Mouse (Mus musculus) heart, embryonic 11.5 days (tissue): Measurements from ENCODE around the gene Cacna1a. TPM values are rescaled to one million over a fixed set of nuclear protein-coding genes. Genes with fewer than 3 reads are reported as not detected.
"Not testable (repeated sequence)": the region's sequence is repeated elsewhere in the genome, so short reads cannot be mapped to it uniquely, and the experiment has no call there.

Experiments
- ATAC-seq: fragments of 200-750 bp; cut with Nextera tagmentation; replicated peaks from 2 replicates; pipeline ENCODE4 v1.8.0; 2017; ENCODE audit warnings: moderate library complexity; ENCODE audit not compliant: insufficient number of reproducible peaks, low FRiP score, low TSS enrichment
- H3K27ac ChIP-seq: fragments of 300-500 bp; sonication (generic); 2 replicates; pipeline ENCODE4 v1.5.1; 2014; ENCODE audit warnings: mild to moderate bottlenecking, low read depth, low read length
- H3K27me3 ChIP-seq: fragments of 300-500 bp; sonication (generic); 2 replicates; pipeline ENCODE4 v1.6.1; 2014; ENCODE audit warnings: mild to moderate bottlenecking, low read length, mixed read lengths; ENCODE audit not compliant: control insufficient read depth, insufficient read depth
- H3K36me3 ChIP-seq: fragments of 300-500 bp; sonication (generic); 2 replicates; pipeline ENCODE4 v1.6.1; 2014; ENCODE audit warnings: mild to moderate bottlenecking, low read length, moderate library complexity, mixed read lengths; ENCODE audit not compliant: control insufficient read depth, insufficient read depth
- H3K4me1 ChIP-seq: fragments of 300-500 bp; sonication (generic); 2 replicates; pipeline ENCODE4 v1.6.1; 2014; ENCODE audit warnings: low read length; ENCODE audit not compliant: control insufficient read depth, insufficient read depth
- H3K4me2 ChIP-seq: fragments of 300-500 bp; sonication (generic); 2 replicates; pipeline ENCODE4 v1.6.1; 2014; ENCODE audit warnings: mild to moderate bottlenecking, moderate library complexity
- H3K4me3 ChIP-seq: fragments of 300-500 bp; sonication (generic); 2 replicates; pipeline ENCODE4 v1.5.1; 2014; ENCODE audit warnings: low read depth, low read length
- H3K9ac ChIP-seq: fragments of 300-500 bp; sonication (generic); 2 replicates; pipeline ENCODE4 v1.6.1; 2014; ENCODE audit warnings: mild to moderate bottlenecking, low read depth, low read length, moderate library complexity
- H3K9me3 ChIP-seq: fragments of 300-500 bp; sonication (generic); replicated peaks from 2 replicates; pipeline ENCODE4 v1.6.1; 2016; ENCODE audit warnings: low read length; ENCODE audit not compliant: control insufficient read depth
- WGBS: fragments of 180-500 bp; shearing (Covaris S2); extraction: QIAGEN DNeasy Blood & Tissue Kit; methylation state at CpG from one replicate; pipeline ENCODE4 v1.1.7; 2014; ENCODE audit not compliant: insufficient replicate concordance; 5-methylcytosine and 5-hydroxymethylcytosine counted together
- polyA plus RNA-seq: library from polyadenylated mRNA; unstranded; fragments of >200 nt; fragmentation: Nextera tagmentation; extraction: Ambion mirVana; gene quantifications from 2 replicates; pipeline ENCODE4 v1.2.1, GENCODE M21; 2014

The Cacna1a gene
- polyA plus RNA-seq, 1 experiment from 2014 or later: 6.3 TPM

- Histone ChIP-seq H3K27ac (no peak overlapping the region), H3K4me1 (0 out of 2 replicates have a peak, but pooled peaks cover 3% of the 10 kb centered on the region), H3K36me3 (no peaks in the 10 kb centered on the region), H3K4me3 (no peak overlapping the region), H3K9ac (no peak overlapping the region), H3K9me3 (no peaks in the 10 kb centered on the region), H3K4me2 (no peak overlapping the region), H3K27me3 (no peaks in the 10 kb centered on the region)
- WGBS: 69% methylated on average over 5 of the region's 5 CpGs
- ATAC-seq: no peak
Observed at GRCm38 (mm10) chr8:84501181-84501580, 112.9 kb downstream of the Cacna1a start.

DNA sequence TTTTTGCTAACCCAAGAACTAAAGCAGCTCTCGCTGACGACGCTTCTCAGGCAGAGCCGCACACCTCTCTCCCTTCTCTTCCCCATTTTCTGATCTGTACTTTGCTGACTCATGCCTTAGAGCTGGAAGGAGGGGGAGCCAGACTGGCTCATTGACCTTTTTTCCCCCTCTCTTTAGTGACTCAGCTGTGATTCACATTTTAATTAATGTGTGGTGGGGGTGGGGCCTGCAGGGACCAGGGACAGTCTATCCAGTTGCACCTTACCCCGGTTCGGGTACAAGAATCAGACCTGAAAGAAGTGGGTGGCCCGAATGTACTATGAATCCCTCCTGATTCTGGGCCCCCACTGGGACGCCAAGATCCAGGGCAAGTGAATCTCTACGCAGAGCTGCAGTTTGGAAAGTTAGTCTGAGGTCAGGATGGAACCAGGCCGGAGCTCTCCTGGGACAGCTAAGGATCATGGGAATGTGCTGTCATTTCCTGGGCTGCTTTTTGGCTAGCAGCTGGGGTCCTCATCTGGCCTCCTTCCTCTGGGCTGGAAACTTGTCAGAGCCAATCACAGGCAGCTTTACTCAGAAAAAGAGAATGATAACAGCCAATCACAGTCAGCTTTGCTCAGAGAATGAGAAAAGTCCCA is 113.5 kb downstream of the Cacna1a start:
- WGBS: 60% methylated on average over 10 of the region's 10 CpGs
- Histone ChIP-seq H3K27ac (no peak overlapping the region), H3K4me1 (0 out of 2 replicates have a peak, but pooled peaks cover 3% of the 10 kb centered on the region), H3K9ac (no peak overlapping the region), H3K27me3 (no peaks in the 10 kb centered on the region), H3K4me2 (no peak overlapping the region), H3K36me3 (no peaks in the 10 kb centered on the region), H3K4me3 (no peak overlapping the region), H3K9me3 (no peaks in the 10 kb centered on the region)
- no peak for ATAC-seq

DNA sequence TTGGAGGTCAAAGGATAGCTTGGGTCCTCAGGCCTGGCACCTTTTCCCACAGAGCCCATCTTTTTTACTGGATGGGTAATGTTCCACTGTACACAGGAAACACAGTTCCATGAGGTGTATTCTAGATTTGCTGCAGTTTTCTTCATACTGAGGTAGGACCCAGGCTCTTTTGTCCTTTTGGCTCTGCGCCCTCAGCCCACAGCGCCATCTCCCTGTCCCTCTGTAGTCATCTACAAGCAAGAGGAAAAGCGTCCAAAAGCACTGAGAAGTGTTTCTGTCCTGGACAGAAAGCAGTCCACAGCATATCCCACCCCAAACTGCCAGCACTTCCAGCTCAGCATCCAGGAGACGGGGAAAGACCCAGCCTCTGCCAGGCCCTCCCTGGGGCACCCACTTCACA is 114.4 kb downstream of the Cacna1a start:
- Histone ChIP-seq H3K4me3 (no peak overlapping the region), H3K4me2 (no peak overlapping the region), H3K27ac (no peak overlapping the region), H3K27me3 (no peaks in the 10 kb centered on the region), H3K36me3 (no peaks in the 10 kb centered on the region), H3K9ac (no peak overlapping the region), H3K9me3 (no peaks in the 10 kb centered on the region), H3K4me1 (0 out of 2 replicates have a peak, but pooled peaks cover 3% of the 10 kb centered on the region)
- no peak for ATAC-seq
- 79% methylated on average over 4 of the region's 4 CpGs for WGBS

GRCm38 (mm10) chr8:84507220-84507619 is 119.0 kb downstream of the Cacna1a start:
- H3K9me3 ChIP-seq: no peaks in the 10 kb centered on the region
- H3K36me3 ChIP-seq: no peaks in the 10 kb centered on the region
- no peak overlapping the region for H3K4me2 ChIP-seq
- no peak overlapping the region for H3K9ac ChIP-seq
- 53% methylated on average over 5 of the region's 5 CpGs for WGBS
- 0 out of 2 replicates have a peak, but pooled peaks cover 3% of the 10 kb centered on the region for H3K4me1 ChIP-seq
- no peak overlapping the region for H3K4me3 ChIP-seq
- ATAC-seq: no peak
- H3K27me3 ChIP-seq: no peaks in the 10 kb centered on the region
- no peak overlapping the region for H3K27ac ChIP-seq

- ATAC-seq: not testable (repeated sequence)
Observed at GRCm38 (mm10) chr8:84509764-84510163, 121.5 kb downstream of the Cacna1a start.

GRCm38 (mm10) chr8:84511621-84512020 is 123.4 kb downstream of the Cacna1a start:
- no peaks in the 10 kb centered on the region for H3K4me1 ChIP-seq
- ATAC-seq: no peak
- H3K27me3 ChIP-seq: no peaks in the 10 kb centered on the region
- H3K4me2 ChIP-seq: no peak overlapping the region
- no peaks in the 10 kb centered on the region for H3K9me3 ChIP-seq
- H3K4me3 ChIP-seq: no peak overlapping the region
- H3K9ac ChIP-seq: no peak overlapping the region
- H3K36me3 ChIP-seq: no peaks in the 10 kb centered on the region
- 73% methylated on average over 13 of the region's 13 CpGs for whole genome bisulfite sequencing
- H3K27ac ChIP-seq: no peak overlapping the region

More at GRCm38 (mm10) chr8:84509764-84510163, 121.5 kb downstream of the Cacna1a start:
- WGBS: 76% methylated on average over 6 of the region's 6 CpGs
- H3K9ac ChIP-seq, H3K36me3 ChIP-seq, H3K27me3 ChIP-seq, H3K9me3 ChIP-seq, H3K4me1 ChIP-seq, H3K4me3 ChIP-seq, H3K27ac ChIP-seq, H3K4me2 ChIP-seq: not testable (repeated sequence)

DNA sequence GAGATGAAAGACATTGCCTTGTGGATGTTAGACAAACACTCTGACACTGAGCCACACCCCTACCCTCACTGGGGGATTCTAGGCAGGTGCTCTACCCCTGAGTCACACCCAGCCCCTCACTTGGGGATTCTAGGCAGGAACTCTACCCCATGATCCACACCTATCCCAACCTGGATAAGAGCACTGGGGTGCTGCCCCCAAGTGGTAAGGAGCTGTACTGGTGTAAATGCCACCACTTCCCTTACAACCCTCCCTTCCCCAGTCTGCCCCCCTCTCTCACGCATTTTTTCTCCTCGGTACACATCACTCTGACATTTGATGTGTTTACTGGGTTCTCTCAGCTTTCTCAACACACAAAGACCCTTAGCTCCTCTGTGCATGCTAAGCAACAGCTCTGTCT is 125.5 kb downstream of the Cacna1a start:
- Histone ChIP-seq H3K4me3 (no peak overlapping the region), H3K27me3 (no peaks in the 10 kb centered on the region), H3K4me2 (no peak overlapping the region), H3K4me1 (no peaks in the 10 kb centered on the region), H3K9me3 (no peaks in the 10 kb centered on the region), H3K9ac (no peak overlapping the region), H3K27ac (no peak overlapping the region), H3K36me3 (no peaks in the 10 kb centered on the region)
- ATAC-seq: no peak
- 7% methylated on average over 2 of the region's 2 CpGs for WGBS

- no peak for ATAC-seq
- peaks cover 3% of the 10 kb centered on the region; the same call in 1 of the 2 replicates for H3K4me1 ChIP-seq
- H3K27ac ChIP-seq: no peak overlapping the region
- H3K27me3 ChIP-seq: no peaks in the 10 kb centered on the region
- no peaks in the 10 kb centered on the region for H3K36me3 ChIP-seq
- no peak overlapping the region for H3K4me2 ChIP-seq
- H3K9ac ChIP-seq: no peak overlapping the region
- H3K9me3 ChIP-seq: no peaks in the 10 kb centered on the region
- no peak overlapping the region for H3K4me3 ChIP-seq
- 60% methylated on average over 2 of the region's 2 CpGs for WGBS
Observed at GRCm38 (mm10) chr8:84518180-84518579, 129.9 kb downstream of the Cacna1a start.

DNA sequence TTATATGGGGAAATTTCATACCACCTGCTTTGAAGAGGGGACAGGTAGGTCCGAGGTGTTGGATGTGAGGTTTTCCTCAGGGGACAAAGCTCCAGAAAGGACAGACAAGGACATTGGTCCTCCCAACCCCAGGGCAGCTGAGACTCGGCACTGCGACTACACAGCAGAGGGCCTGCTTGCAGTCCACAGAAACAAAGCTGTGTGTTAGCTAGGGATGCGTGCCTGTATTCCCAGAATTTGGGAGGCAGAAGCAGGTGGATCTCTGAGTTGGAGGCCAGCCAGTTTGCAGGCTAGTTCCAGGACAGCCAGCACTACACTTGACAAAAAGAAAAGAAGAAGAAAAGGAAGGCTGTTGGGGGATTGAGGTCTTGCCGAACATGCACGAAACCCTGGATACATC is 130.5 kb downstream of the Cacna1a start:
- Histone ChIP-seq H3K36me3 (no peaks in the 10 kb centered on the region), H3K4me2 (no peak overlapping the region), H3K27me3 (no peaks in the 10 kb centered on the region), H3K27ac (no peak overlapping the region), H3K9me3 (no peaks in the 10 kb centered on the region), H3K4me3 (no peak overlapping the region), H3K9ac (no peak overlapping the region), H3K4me1 (peaks cover 3% of the 10 kb centered on the region; the same call in 1 of the 2 replicates)
- 75% methylated on average over 6 of the region's 6 CpGs for WGBS
- no peak for ATAC-seq
